Mouse (Mus musculus) adrenal gland, postnatal 4 days (tissue): ENCODE measurements around the gene Zfp459. TPM values are rescaled to one million over a fixed set of nuclear protein-coding genes. Genes with fewer than 3 reads are reported as not detected.

Source experiments
- total RNA-seq, 2 experiments: library from RNA; stranded (reverse); gene quantifications; 2 replicates each; pipeline ENCODE4 v1.2.3; 2021

The Zfp459 gene
- total RNA-seq, 2 experiments from 2014 or later = 0.85 to 1.5 TPM

Other genes starting within 250 kb of the Zfp459 start
- 1 to 10 TPM; 7.5 to 9.3 TPM for gene Rsl1, start 248.2 kb downstream of the Zfp459 start, total RNA-seq
- 1 to 10 TPM; 3.1 to 3.6 TPM for gene Zfp455, start 226.9 kb downstream of the Zfp459 start, total RNA-seq
- 1 to 10 TPM; 6.2 to 6.9 TPM for gene Zfp458, start 143.0 kb downstream of the Zfp459 start, total RNA-seq
- 1 to 10 TPM; 3.2 to 3.9 TPM for gene Zfp457, start 114.9 kb downstream of the Zfp459 start, total RNA-seq
- gene Zfp595, start 88.8 kb downstream of the Zfp459 start, total RNA-seq = 1 to 10 TPM; 5.0 to 5.1 TPM
- gene Gm28044, start 60.9 kb downstream of the Zfp459 start, total RNA-seq = 1 to 10 TPM; 1.3 to 2.4 TPM
- gene Zfp953, start 60.8 kb downstream of the Zfp459 start, total RNA-seq = 1 to 10 TPM; 3.0 to 3.2 TPM
- 1 to 10 TPM; 1.1 to 1.2 TPM for gene Gm28041, start 45.7 kb downstream of the Zfp459 start, total RNA-seq
- 1 to 10 TPM; 1.8 to 2.5 TPM for gene Zfp456, start 45.6 kb downstream of the Zfp459 start, total RNA-seq
- 1 to 10 TPM; 4.7 to 6.0 TPM for gene Zfp429, start 21.6 kb downstream of the Zfp459 start, total RNA-seq
- gene Zfp874a, start 30.2 kb upstream of the Zfp459 start, total RNA-seq = 10 to 100 TPM; 14.9 to 15.5 TPM
- 10 to 100 TPM; 14.2 to 16.1 TPM for gene Zfp874b, start 62.8 kb upstream of the Zfp459 start, total RNA-seq
- gene Zfp58, start 79.1 kb upstream of the Zfp459 start, total RNA-seq = 1 to 10 TPM; 8.4 to 8.5 TPM
- gene Gm26965, start 104.7 kb upstream of the Zfp459 start, total RNA-seq = not detected
- gene Zfp87, start 104.8 kb upstream of the Zfp459 start, total RNA-seq = 10 to 100 TPM; 18.7 to 23.0 TPM
- gene Zfp748, start 132.4 kb upstream of the Zfp459 start, total RNA-seq = 10 to 100 TPM; 10.4 to 11.8 TPM
- 1 to 10 TPM; 9.0 to 9.1 TPM for gene Zfp729b, start 188.3 kb upstream of the Zfp459 start, total RNA-seq
- gene Gm49345, start 216.4 kb upstream of the Zfp459 start, total RNA-seq = 1 to 10 TPM in 1 of 2 experiments, under 1 TPM in 1; 0.51 to 1.0 TPM
- gene Zfp729a, start 216.4 kb upstream of the Zfp459 start, total RNA-seq = 1 to 10 TPM; 7.6 to 8.2 TPM